Mouse (Mus musculus) spleen, adult 2 months (tissue): ENCODE results near the gene Ncor1. TPM values are rescaled to one million over a fixed set of nuclear protein-coding genes. Genes with fewer than 3 reads are reported as not detected.
"Not testable (repeated sequence)": the region's sequence is repeated elsewhere in the genome, so short reads cannot be mapped to it uniquely, and the experiment has no call there.

Source experiments
- DNase-seq, 2 experiments: peaks; one replicate each; pipeline versions ENCODE4 v3.0.0 to v3.0.0-alpha.2; 2012 to 2021; ENCODE audit warnings: low spot score in 2 of 2, low read depth in 1 of 2
- H3K27ac ChIP-seq: fragments of 200-500 bp; 2 replicates; pipeline ENCODE4 v1.5.1; 2012; ENCODE audit warnings: low read length, inconsistent platforms; ENCODE audit not compliant: insufficient read depth
- H3K27me3 ChIP-seq: fragments of 200-500 bp; 2 replicates; pipeline ENCODE4 v1.6.1; 2012; ENCODE audit warnings: mild to moderate bottlenecking, moderate library complexity, low read length, inconsistent platforms; ENCODE audit not compliant: control insufficient read depth, insufficient read depth
- H3K36me3 ChIP-seq: fragments of 200-500 bp; 2 replicates; pipeline ENCODE4 v1.6.1; 2012; ENCODE audit warnings: mild to moderate bottlenecking, low read length, inconsistent platforms; ENCODE audit not compliant: control insufficient read depth, insufficient read depth
- H3K4me1 ChIP-seq: fragments of 200-500 bp; 2 replicates; pipeline ENCODE4 v1.6.1; 2011; ENCODE audit warnings: inconsistent platforms; ENCODE audit not compliant: control insufficient read depth, insufficient read depth, insufficient read length
- H3K4me3 ChIP-seq: fragments of 200-500 bp; 2 replicates; pipeline ENCODE4 v1.5.1; 2011; ENCODE audit warnings: mild to moderate bottlenecking, inconsistent platforms; ENCODE audit not compliant: insufficient read depth, insufficient read length; ENCODE audit errors: extremely low read depth
- CTCF ChIP-seq: fragments of 200-500 bp; IDR thresholded peaks from 2 replicates; pipeline ENCODE4 v1.5.1; 2011; ENCODE audit warnings: mild to moderate bottlenecking, inconsistent platforms; ENCODE audit not compliant: insufficient read depth, insufficient read length, insufficient replicate concordance; ENCODE audit errors: extremely low read depth
- POLR2A ChIP-seq: fragments of 200-500 bp; IDR thresholded peaks from 2 replicates; pipeline ENCODE4 v1.6.1; 2011; ENCODE audit warnings: low read depth, low read length, inconsistent platforms
- WGBS: fragments of 180-500 bp; shearing (Covaris S2); methylation state at CpG from one replicate; pipeline ENCODE4 v1.1.7; 2018; 5-methylcytosine and 5-hydroxymethylcytosine counted together
- polyA plus RNA-seq: library from polyadenylated mRNA; depleted of rRNA; stranded (reverse); fragments of >200 nt; gene quantifications from 2 replicates; pipeline ENCODE4 v1.2.3, GENCODE M21; 2012

The Ncor1 gene
- polyA plus RNA-seq, 1 experiment: 84.5 TPM

- H3K36me3 ChIP-seq: peaks cover 2% of the 10 kb centered on the region; the same call in 1 of the 2 replicates
- 98% methylated on average over 2 of the region's 2 CpGs for WGBS
These were observed 164.2 kb downstream of the Ncor1 start for GRCm38 (mm10) chr11:62294121-62294520.

GRCm38 (mm10) chr11:62287700-62288099 lies 170.6 kb downstream of the Ncor1 start:
- TF ChIP-seq CTCF (no peak), POLR2A (no peak)
- Histone ChIP-seq H3K27ac (no peak overlapping the region), H3K4me1 (no peaks in the 10 kb centered on the region), H3K27me3 (no peaks in the 10 kb centered on the region), H3K4me3 (no peak overlapping the region), H3K36me3 (no peaks in the 10 kb centered on the region)
- WGBS: 93% methylated on average over 1 of the region's 1 CpGs
- DNase-seq: no peak

More at GRCm38 (mm10) chr11:62294121-62294520, 164.2 kb downstream of the Ncor1 start:
- H3K4me1 ChIP-seq: no peaks in the 10 kb centered on the region
- DNase-seq: no peak
- no peak overlapping the region for H3K4me3 ChIP-seq
- no peak overlapping the region for H3K27ac ChIP-seq
- H3K27me3 ChIP-seq: no peaks in the 10 kb centered on the region
- TF ChIP-seq POLR2A (no peak), CTCF (no peak)

- Histone ChIP-seq H3K4me3 (no peak overlapping the region), H3K27ac (no peak overlapping the region), H3K27me3 (no peaks in the 10 kb centered on the region), H3K4me1 (no peaks in the 10 kb centered on the region; the same call in 1 of the 2 replicates), H3K36me3 (no peaks in the 10 kb centered on the region)
- no peak for TF ChIP-seq CTCF
- TF ChIP-seq POLR2A: no peak
- 71% methylated on average over 8 of the region's 8 CpGs for WGBS
- DNase-seq: no peak
These were observed 173.3 kb downstream of the Ncor1 start for GRCm38 (mm10) chr11:62285020-62285419.

GRCm38 (mm10) chr11:62284020-62284419 lies 174.3 kb downstream of the Ncor1 start:
- H3K4me1 ChIP-seq, DNase-seq, H3K4me3 ChIP-seq, H3K36me3 ChIP-seq, H3K27ac ChIP-seq, H3K27me3 ChIP-seq: not testable (repeated sequence)
- 75% methylated on average over 3 of the region's 3 CpGs for WGBS

- H3K36me3 ChIP-seq: no peaks in the 10 kb centered on the region
- H3K4me1 ChIP-seq: no peaks in the 10 kb centered on the region; the same call in 1 of the 2 replicates
- peak overlapping the region; percentile 84 for H3K4me3 ChIP-seq
- H3K27me3 ChIP-seq: no peaks in the 10 kb centered on the region
- no peak for DNase-seq
- under 1% methylated on average over 44 of the region's 57 CpGs for WGBS
- peak overlapping the region; percentile 84 for H3K27ac ChIP-seq
- no peak for TF ChIP-seq CTCF
- TF ChIP-seq POLR2A: no peak
These were observed 176.7 kb downstream of the Ncor1 start for GRCm38 (mm10) chr11:62281601-62281997.

- Histone ChIP-seq H3K27ac (peak within 1 kb of the TSS; percentile 85), H3K27me3 (no peaks in the 10 kb centered on the region), H3K4me3 (peak within 1 kb of the TSS; percentile 84), H3K4me1 (no peaks in the 10 kb centered on the region; the same call in 1 of the 2 replicates), H3K36me3 (no peaks in the 10 kb centered on the region)
- under 1% methylated on average over 67 of the region's 68 CpGs for WGBS
- TF ChIP-seq POLR2A (peak; percentile 56), CTCF (peak; percentile 30; the same call in 1 of the 2 replicates)
- DNase-seq: peak; percentile 80 to 88
These were observed 177.4 kb downstream of the Ncor1 start, which contains the start of the genes Zswim7 and Ttc19 for GRCm38 (mm10) chr11:62280675-62281600. Gene Zswim7, minus strand, starts transcription at chr11:62281375. Gene Ttc19, plus strand, starts transcription at chr11:62281473.

- 26% methylated on average over 5 of the region's 5 CpGs for WGBS
- H3K4me3 ChIP-seq: no peak overlapping the region
These were observed 180.3 kb downstream of the Ncor1 start for GRCm38 (mm10) chr11:62278027-62278426.

More at GRCm38 (mm10) chr11:62278027-62278426, 180.3 kb downstream of the Ncor1 start:
- no peak for TF ChIP-seq POLR2A
- TF ChIP-seq CTCF: peak; percentile 35; the same call in 1 of the 2 replicates
- Histone ChIP-seq H3K36me3 (no peaks in the 10 kb centered on the region), H3K27ac (no peak overlapping the region), H3K4me1 (no peaks in the 10 kb centered on the region; the same call in 1 of the 2 replicates), H3K27me3 (no peaks in the 10 kb centered on the region)
- DNase-seq: peak; percentile 8 to 40
